Mouse (Mus musculus) erythroblast, embryonic 14.5 days (primary cell): ENCODE measurements around the gene Scgb2a2.
"Not testable (repeated sequence)": the region's sequence is repeated elsewhere in the genome, so short reads cannot be mapped to it uniquely, and the experiment has no call there.

Experiments
- GATA1 ChIP-seq: IDR thresholded peaks from 2 replicates; pipeline ENCODE4 v1.6.1; 2012; ENCODE audit warnings: low read length, inconsistent platforms, mixed read lengths
- TAL1 ChIP-seq: IDR thresholded peaks from 3 replicates; pipeline ENCODE4 v1.6.1; 2012; ENCODE audit warnings: low read length, inconsistent platforms, mixed read lengths

DNA sequence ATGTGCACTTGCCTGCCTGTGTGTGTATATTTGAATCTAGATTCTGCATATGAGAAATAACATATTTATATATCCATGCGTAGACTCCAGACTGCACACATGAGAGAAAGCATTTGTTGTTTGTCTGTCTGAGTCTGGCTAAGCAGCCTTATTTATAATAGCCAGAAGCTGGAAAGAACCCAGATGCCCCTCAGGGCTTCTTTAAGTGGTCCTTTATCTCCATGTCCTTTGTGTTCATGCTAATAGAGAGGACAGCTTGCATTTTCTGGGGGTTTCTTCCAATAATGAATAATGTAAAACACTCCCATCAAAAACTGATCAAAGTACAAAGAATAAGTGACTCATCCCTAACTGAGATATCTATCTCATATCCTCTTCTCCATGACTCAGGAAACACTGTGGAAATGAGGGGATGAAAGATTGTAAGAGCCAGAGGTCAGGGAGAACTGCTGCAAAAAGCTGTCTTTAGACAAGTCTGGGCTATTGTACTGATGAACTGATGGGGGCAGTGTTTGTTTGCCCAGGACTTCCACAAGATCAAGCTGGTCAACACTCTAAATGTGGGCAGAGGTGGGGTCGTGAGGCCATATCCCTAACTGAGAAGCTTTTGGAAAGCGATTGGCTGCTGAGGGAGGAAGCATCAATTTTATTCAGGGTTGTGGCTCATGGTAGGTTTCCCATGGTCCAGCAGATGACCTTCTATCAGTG is 2.2 kb downstream of the Scgb2a2 start:
- not testable (repeated sequence) for TF ChIP-seq GATA1, TAL1
